Mouse (Mus musculus): Measurements from ENCODE around the gene Ppp1r32. TPM values are rescaled to one million over a fixed set of nuclear protein-coding genes. Genes with fewer than 3 reads are reported as not detected.
A peak's percentile ranks its signal among the peaks of the same experiment; 100 is the strongest.

The Ppp1r32 gene
- total and polyA plus RNA-seq, 2 experiments from 2014 or later, result 2.3 to 4.0 TPM

DNA sequence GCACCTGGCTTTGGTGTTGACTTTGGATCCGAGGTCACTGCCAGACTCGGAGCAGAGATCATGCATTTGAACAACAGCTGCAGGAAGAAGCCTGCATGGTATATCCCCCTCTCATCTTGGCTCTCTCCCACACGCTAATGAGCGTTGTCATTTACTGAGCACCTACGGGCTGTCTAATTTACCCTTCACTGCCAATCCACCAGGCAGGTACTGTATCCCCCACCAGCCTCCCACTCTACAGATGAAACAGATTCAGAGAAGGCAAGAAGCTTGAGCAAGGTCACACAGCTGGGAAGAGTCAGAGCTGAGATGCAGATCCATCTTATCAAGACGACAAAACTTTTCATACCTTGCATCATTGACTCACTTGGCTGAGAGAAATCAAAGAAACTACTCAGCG lies 21.1 kb downstream of the Ppp1r32 start:
- Histone ChIP-seq H3K4me2 (ENCODE audit: low read depth, low read length) (no peak overlapping the region), H3K27ac (no peak overlapping the region), H3K9me3 (ENCODE audit: low read length) (no peaks in the 10 kb centered on the region), H3K4me3 (ENCODE audit: low read length) (no peak overlapping the region), H3K27me3 (ENCODE audit: insufficient read depth, low read length) (peaks cover 21% of the 10 kb centered on the region), H3K36me3 (ENCODE audit: insufficient read depth, low read length) (no peaks in the 10 kb centered on the region), H3K9ac (replicated peaks; ENCODE audit: low read length) (no peak overlapping the region), H3K4me1 (ENCODE audit: insufficient read depth, low read length) (no peaks in the 10 kb centered on the region)
- TF ChIP-seq CTCF (IDR thresholded peaks at IDR 0.05; ENCODE audit: low read depth), result no peak
- no peak for DNase-seq (ENCODE audit: low spot score)
- WGBS, result 40% methylated on average over 7 of the region's 7 CpGs
- no peak for ATAC-seq

DNA sequence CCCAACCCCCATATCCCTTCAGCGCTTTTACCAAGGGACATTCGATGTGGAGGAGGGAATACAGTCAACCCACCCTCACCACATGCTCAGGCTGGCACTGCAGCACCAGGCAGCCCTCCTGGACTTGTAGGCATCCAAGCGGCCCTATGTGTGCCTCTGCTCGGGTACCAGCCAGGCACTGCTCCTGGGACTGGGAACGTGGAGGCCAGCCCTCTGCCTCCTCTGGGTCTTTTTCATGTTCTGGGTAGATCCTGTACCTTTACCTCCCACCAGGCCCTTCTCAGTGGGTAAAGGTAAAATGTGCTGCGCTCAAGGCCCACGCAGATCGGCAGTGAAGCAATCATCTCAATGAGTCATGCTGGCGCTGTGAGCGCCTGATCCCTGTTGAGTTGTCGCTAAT lies 22.8 kb downstream of the Ppp1r32 start:
- no peak for DNase-seq (ENCODE audit: low spot score)
- H3K36me3 ChIP-seq (ENCODE audit: insufficient read depth, low read length), result no peaks in the 10 kb centered on the region
- TF ChIP-seq CTCF (IDR thresholded peaks at IDR 0.05; ENCODE audit: low read depth), result no peak
- 40% methylated on average over 11 of the region's 11 CpGs for WGBS
- peaks cover 21% of the 10 kb centered on the region for H3K27me3 ChIP-seq (ENCODE audit: insufficient read depth, low read length)
- no peak overlapping the region for H3K4me3 ChIP-seq (ENCODE audit: low read length)
- no peaks in the 10 kb centered on the region for H3K4me1 ChIP-seq (ENCODE audit: insufficient read depth, low read length)
- H3K4me2 ChIP-seq (ENCODE audit: low read depth, low read length), result no peak overlapping the region
- no peak overlapping the region for H3K9ac ChIP-seq (replicated peaks; ENCODE audit: low read length)
- no peaks in the 10 kb centered on the region for H3K9me3 ChIP-seq (ENCODE audit: low read length)
- no peak for ATAC-seq
- H3K27ac ChIP-seq, result no peak overlapping the region

- H3K4me2 ChIP-seq (ENCODE audit: low read depth, low read length), result peak overlapping the region; percentile 58
- H3K27ac ChIP-seq, result no peak overlapping the region
- H3K4me3 ChIP-seq (ENCODE audit: low read length), result no peak overlapping the region
- DNase-seq (ENCODE audit: low spot score), result peak; percentile 54
- peaks cover 3% of the 10 kb centered on the region; the same call in 1 of the 2 replicates for H3K4me1 ChIP-seq (ENCODE audit: insufficient read depth, low read length)
- ATAC-seq, result no peak
- 17% methylated on average over 8 of the region's 8 CpGs for WGBS
- H3K27me3 ChIP-seq (ENCODE audit: insufficient read depth, low read length), result peaks cover 21% of the 10 kb centered on the region
- H3K9ac ChIP-seq (replicated peaks; ENCODE audit: low read length), result no peak overlapping the region
- no peaks in the 10 kb centered on the region for H3K36me3 ChIP-seq (ENCODE audit: insufficient read depth, low read length)
- no peak for TF ChIP-seq CTCF (IDR thresholded peaks at IDR 0.05; ENCODE audit: low read depth)
- no peaks in the 10 kb centered on the region for H3K9me3 ChIP-seq (ENCODE audit: low read length)
Measured at GRCm38 (mm10) chr19:10458096-10458495, 24.6 kb downstream of the Ppp1r32 start.

GRCm38 (mm10) chr19:10457484-10457800 lies 25.3 kb downstream of the Ppp1r32 start:
- Histone ChIP-seq H3K36me3 (ENCODE audit: insufficient read depth, low read length) (no peaks in the 10 kb centered on the region), H3K9me3 (ENCODE audit: low read length) (no peaks in the 10 kb centered on the region), H3K4me3 (ENCODE audit: low read length) (peak overlapping the region; percentile 40), H3K9ac (replicated peaks; ENCODE audit: low read length) (peak overlapping the region; percentile 52), H3K27me3 (ENCODE audit: insufficient read depth, low read length) (peaks cover 21% of the 10 kb centered on the region), H3K4me2 (ENCODE audit: low read depth, low read length) (peak overlapping the region; percentile 58), H3K4me1 (ENCODE audit: insufficient read depth, low read length) (peaks cover 3% of the 10 kb centered on the region; the same call in 1 of the 2 replicates), H3K27ac (peak overlapping the region; percentile 71; the same call in 1 of the 2 replicates)
- ATAC-seq, result peak; percentile 86
- TF ChIP-seq CTCF (IDR thresholded peaks at IDR 0.05; ENCODE audit: low read depth), result no peak
- 0% methylated on average over 34 of the region's 34 CpGs for WGBS
- DNase-seq (ENCODE audit: low spot score), result peak; percentile 90

GRCm38 (mm10) chr19:10456752-10457483 lies 25.8 kb downstream of the Ppp1r32 start, which contains the start of gene Lrrc10b:
Gene Lrrc10b, minus strand, starts transcription at chr19:10457473.
- peak within 1 kb of the TSS; percentile 52 for H3K9ac ChIP-seq (replicated peaks; ENCODE audit: low read length)
- peak within 1 kb of the TSS; percentile 58 for H3K4me2 ChIP-seq (ENCODE audit: low read depth, low read length)
- DNase-seq (ENCODE audit: low spot score), result peak; percentile 92
- peaks cover 20% of the 10 kb centered on the region for H3K27me3 ChIP-seq (ENCODE audit: insufficient read depth, low read length)
- H3K4me3 ChIP-seq (ENCODE audit: low read length), result peak within 1 kb of the TSS; percentile 40
- H3K36me3 ChIP-seq (ENCODE audit: insufficient read depth, low read length), result no peaks in the 10 kb centered on the region
- TF ChIP-seq CTCF (IDR thresholded peaks at IDR 0.05; ENCODE audit: low read depth), result peak; percentile 51
- peak; percentile 69 for ATAC-seq
- WGBS, result under 1% methylated on average over 82 of the region's 96 CpGs
- H3K9me3 ChIP-seq (ENCODE audit: low read length), result no peaks in the 10 kb centered on the region
- peak within 1 kb of the TSS; percentile 71 for H3K27ac ChIP-seq
- H3K4me1 ChIP-seq (ENCODE audit: insufficient read depth, low read length), result peaks cover 3% of the 10 kb centered on the region; the same call in 1 of the 2 replicates

DNA sequence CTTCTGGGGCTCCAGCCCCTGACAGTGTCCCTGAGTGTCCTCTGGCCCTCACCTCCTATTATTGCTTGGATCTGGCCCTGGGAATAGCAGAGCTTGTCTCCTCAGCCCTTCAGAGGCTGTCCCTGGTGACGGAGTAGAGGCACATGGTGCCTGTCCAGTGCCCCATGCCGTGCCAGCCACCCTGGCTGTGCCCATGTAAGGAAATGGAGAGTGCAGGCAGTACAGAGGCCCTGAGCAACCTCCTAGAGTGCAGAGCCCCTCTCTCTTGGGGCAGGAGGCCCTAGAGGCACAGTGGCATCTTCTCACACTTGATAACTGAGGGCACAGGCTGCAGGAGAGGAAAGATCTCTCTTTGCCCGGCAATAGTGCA lies 27.3 kb downstream of the Ppp1r32 start:
- Histone ChIP-seq H3K9me3 (ENCODE audit: low read length) (no peaks in the 10 kb centered on the region), H3K4me2 (ENCODE audit: low read depth, low read length) (0 out of 2 replicates have a peak overlapping the region, but pooled peaks have one; percentile 25), H3K9ac (replicated peaks; ENCODE audit: low read length) (no peak overlapping the region), H3K27me3 (ENCODE audit: insufficient read depth, low read length) (peaks cover 11% of the 10 kb centered on the region; the same call in 1 of the 2 replicates), H3K36me3 (ENCODE audit: insufficient read depth, low read length) (no peaks in the 10 kb centered on the region), H3K27ac (no peak overlapping the region), H3K4me3 (ENCODE audit: low read length) (no peak overlapping the region), H3K4me1 (ENCODE audit: insufficient read depth, low read length) (peaks cover 3% of the 10 kb centered on the region; the same call in 1 of the 2 replicates)
- WGBS, result 78% methylated on average over 3 of the region's 3 CpGs
- TF ChIP-seq CTCF (IDR thresholded peaks at IDR 0.05; ENCODE audit: low read depth), result no peak
- ATAC-seq (no peak), DNase-seq (ENCODE audit: low spot score) (no peak)
